Mouse (Mus musculus) limb, embryonic 10.5 days (tissue): ENCODE results near the gene Tuba1c. TPM values are rescaled to one million over a fixed set of nuclear protein-coding genes. Genes with fewer than 3 reads are reported as not detected.

Experiments used
- DNase-seq: peaks from one replicate; pipeline ENCODE4 v3.0.0-alpha.2; 2017; ENCODE audit warnings: low spot score
- H3K27ac ChIP-seq: fragments of 300-500 bp; sonication (generic); 2 replicates; pipeline ENCODE4 v1.5.1; 2016; ENCODE audit warnings: mild to moderate bottlenecking
- H3K27me3 ChIP-seq: fragments of 300-500 bp; sonication (generic); 2 replicates; pipeline ENCODE4 v1.6.1; 2016; ENCODE audit warnings: low read depth, mild to moderate bottlenecking; ENCODE audit not compliant: poor library complexity, severe bottlenecking
- H3K36me3 ChIP-seq: fragments of 300-500 bp; sonication (generic); 2 replicates; pipeline ENCODE4 v1.6.1; 2016; ENCODE audit warnings: mild to moderate bottlenecking, moderate library complexity
- H3K4me1 ChIP-seq: fragments of 300-500 bp; sonication (generic); 2 replicates; pipeline ENCODE4 v1.6.1; 2016
- H3K4me3 ChIP-seq: fragments of 300-500 bp; sonication (generic); 2 replicates; pipeline ENCODE4 v1.5.1; 2016; ENCODE audit warnings: mild to moderate bottlenecking, moderate library complexity
- H3K9me3 ChIP-seq: fragments of 300-500 bp; sonication (generic); replicated peaks from 2 replicates; pipeline ENCODE4 v1.6.1; 2016; ENCODE audit warnings: mild to moderate bottlenecking
- WGBS: fragments of 180-500 bp; shearing (Covaris S2); methylation state at CpG from one replicate; pipeline ENCODE4 v1.1.7; 2016; 5-methylcytosine and 5-hydroxymethylcytosine counted together
- polyA plus RNA-seq: library from polyadenylated mRNA; unstranded; fragments of >200 nt; fragmentation: Nextera tagmentation; extraction: Ambion mirVana; gene quantifications from 2 replicates; pipeline ENCODE4 v1.2.1, GENCODE M21; 2016

The Tuba1c gene
- polyA plus RNA-seq = 133 and 138 TPM in 2 replicates

DNA sequence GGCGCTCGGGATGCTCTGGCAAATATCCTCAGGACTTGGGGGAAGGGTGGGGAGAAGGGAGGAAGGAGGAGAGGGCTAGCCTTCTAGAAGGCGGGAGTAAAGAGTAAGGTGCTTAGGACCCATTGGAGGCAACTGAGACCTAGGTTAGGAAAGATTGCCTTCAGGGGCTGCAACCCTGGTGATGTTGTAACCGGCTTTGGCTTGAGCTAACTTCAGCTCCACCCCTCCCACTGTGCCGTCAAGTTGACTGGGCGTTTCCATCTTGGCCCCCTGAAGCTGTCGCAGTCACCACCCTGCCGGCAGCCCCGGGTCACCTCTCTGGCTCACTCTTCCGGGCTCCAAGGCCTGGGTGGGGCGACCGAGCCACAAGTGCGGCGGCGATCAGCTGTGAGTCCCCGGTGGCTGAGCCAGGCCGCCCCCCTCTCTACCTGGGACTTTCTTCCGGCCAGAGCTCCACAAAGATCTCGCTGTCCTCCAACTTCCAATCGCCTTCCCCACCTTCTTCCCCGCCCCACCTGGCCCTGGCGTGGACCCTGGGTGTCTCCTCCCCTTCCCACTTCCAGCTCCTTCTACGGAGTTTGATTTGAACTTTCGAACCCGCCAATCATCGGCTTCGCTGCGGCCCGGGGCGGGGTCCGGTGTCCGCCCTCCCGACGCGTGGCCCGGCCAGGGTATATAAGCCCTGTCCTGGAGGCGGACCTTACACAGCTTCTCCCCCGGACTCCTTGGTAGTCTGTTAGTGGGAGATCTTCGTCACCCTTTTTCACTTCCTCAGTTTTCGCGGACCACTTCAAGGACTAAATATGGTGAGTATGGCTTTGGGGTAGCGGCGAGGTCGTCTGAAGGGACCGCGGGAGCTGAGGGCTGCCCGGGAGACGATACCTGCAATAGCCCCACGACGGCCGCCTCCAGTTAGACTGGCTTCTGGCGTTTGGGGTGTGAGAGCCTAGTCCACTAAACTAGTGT, at the start of gene Tuba1c:
Gene Tuba1c (plus strand): TSS at position 273 of the 966 bp plus-strand sequence.
- Histone ChIP-seq H3K4me1 (peaks cover 41% of the 10 kb centered on the region), H3K27me3 (no peaks in the 10 kb centered on the region), H3K4me3 (peak within 1 kb of the TSS; percentile 70), H3K9me3 (no peaks in the 10 kb centered on the region), H3K27ac (peak within 1 kb of the TSS; percentile 94), H3K36me3 (peaks cover 18% of the 10 kb centered on the region)
- whole genome bisulfite sequencing = under 1% methylated on average over 52 of the region's 52 CpGs
- DNase-seq = peak; percentile 96

DNA sequence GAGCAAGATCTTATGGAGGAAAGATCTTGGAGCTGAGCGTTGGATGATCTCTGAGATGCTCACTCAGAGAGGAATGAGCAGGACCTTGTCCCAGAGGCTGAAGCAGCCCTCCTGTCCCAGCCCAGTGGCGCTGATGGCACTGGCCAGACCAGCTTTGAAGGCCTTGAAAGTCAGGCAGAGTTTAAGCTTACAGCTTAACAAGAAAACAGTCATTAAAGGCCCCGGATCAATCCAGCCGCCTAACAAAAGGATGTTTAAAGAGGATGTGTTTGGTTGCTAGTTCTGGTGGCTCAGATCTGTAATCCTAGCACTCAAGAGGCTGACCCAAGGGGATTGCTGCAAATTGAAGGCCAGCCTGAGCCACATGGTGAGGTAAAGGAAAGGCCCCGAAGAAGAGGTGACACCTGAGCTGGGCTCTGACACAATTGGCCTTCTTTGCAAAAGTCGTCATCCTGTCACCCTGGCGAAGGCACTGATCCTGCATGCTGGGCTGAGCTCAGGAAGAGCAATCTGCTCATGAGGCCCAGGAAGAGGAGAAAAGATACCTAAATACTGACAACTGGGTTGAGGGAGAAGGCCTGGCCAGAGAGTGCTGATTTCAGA, 49.6 kb upstream of the Tuba1c start:
- Histone ChIP-seq H3K27ac (no peak overlapping the region), H3K4me3 (no peak overlapping the region)
- WGBS = 43% methylated on average over 7 of the region's 7 CpGs

DNA sequence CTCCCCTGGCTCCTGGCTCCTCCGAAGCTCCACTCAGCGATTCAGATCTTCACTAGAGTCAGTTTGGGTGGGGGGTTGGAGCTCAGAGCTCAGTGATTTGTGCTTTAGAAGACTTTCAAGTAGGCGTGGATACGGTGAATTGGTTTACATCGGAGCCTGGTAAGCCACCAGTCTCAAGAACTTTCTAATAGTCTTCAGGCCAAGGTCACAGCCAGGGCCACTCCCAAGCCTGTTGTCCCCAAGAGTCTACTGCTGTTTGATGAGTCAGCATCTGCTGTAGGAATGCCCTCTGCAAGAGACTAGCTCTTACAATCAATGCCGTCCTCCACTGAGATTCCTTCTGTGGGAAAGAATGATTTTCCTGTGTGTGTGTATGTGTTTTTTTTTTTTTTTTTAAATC, 47.6 kb upstream of the Tuba1c start:
- 91% methylated on average over 6 of the region's 6 CpGs for WGBS
- Histone ChIP-seq H3K27ac (no peak overlapping the region), H3K4me3 (no peak overlapping the region)

More for the DNA sequence above, 49.6 kb upstream of the Tuba1c start:
- Histone ChIP-seq H3K4me1 (peaks cover 38% of the 10 kb centered on the region), H3K36me3 (no peaks in the 10 kb centered on the region), H3K9me3 (no peaks in the 10 kb centered on the region), H3K27me3 (no peaks in the 10 kb centered on the region)
- no peak for DNase-seq

DNA sequence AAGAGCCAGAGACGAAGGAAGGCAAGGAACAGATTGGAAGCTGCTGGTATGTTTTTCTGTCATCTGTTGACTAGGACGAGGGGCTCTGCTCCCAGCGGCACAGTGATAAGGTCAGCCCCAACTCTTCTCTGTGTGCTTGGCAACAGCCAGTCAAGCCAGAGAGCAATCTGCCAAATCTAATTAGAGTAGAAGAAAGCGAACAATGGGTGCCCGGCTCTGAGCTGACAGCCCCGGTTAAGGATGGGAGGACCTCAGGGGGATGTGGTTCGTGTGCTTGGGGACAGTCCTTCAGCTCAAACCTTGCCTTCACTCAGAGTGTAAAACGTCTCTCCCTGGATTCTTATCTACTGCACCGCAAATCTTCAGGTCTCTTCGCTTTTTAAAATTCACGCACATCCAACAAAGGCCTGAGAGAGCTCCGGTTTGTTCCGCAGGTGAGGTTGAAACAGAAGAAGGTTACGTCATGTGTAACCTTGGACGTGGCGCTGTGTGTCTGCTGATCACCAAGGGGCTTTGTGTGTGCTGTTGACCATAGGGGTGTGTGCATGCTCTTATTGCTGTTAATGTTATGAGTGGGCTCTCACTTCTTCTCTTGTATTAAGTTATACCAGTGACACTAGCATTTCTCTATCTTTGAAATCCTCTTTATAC, 46.1 kb upstream of the Tuba1c start:
- Histone ChIP-seq H3K9me3 (no peaks in the 10 kb centered on the region), H3K36me3 (no peaks in the 10 kb centered on the region), H3K4me3 (no peak overlapping the region), H3K27ac (no peak overlapping the region), H3K27me3 (no peaks in the 10 kb centered on the region), H3K4me1 (peaks cover 53% of the 10 kb centered on the region)
- WGBS = 55% methylated on average over 16 of the region's 16 CpGs
- DNase-seq = no peak

More for the DNA sequence above, 47.6 kb upstream of the Tuba1c start:
- no peaks in the 10 kb centered on the region for H3K27me3 ChIP-seq
- no peak for DNase-seq
- H3K36me3 ChIP-seq = no peaks in the 10 kb centered on the region
- H3K4me1 ChIP-seq = peaks cover 53% of the 10 kb centered on the region
- no peaks in the 10 kb centered on the region for H3K9me3 ChIP-seq

DNA sequence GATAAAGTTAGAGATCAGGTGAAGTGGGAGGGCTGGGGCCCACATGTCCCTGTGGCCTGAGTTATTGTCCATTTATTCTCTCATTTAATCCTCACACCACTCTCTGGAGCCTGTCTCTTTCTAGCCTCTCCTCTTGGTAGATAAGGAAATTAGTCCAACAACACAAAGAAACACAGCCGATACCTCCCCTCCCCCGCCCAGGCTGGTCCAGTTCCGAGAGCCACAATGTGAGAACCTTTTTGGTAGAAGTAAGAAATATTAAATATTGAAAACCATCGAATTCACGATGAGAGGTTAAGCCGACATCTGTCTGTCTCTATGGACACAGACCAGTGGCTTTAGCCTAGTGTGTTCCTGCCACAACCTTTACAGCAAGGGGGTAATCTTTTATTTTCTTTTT, 45.0 kb upstream of the Tuba1c start:
- Histone ChIP-seq H3K9me3 (no peaks in the 10 kb centered on the region), H3K36me3 (no peaks in the 10 kb centered on the region), H3K4me3 (peak overlapping the region; percentile 56), H3K4me1 (peaks cover 52% of the 10 kb centered on the region), H3K27ac (peak overlapping the region; percentile 90), H3K27me3 (no peaks in the 10 kb centered on the region)
- DNase-seq = no peak
- WGBS = 69% methylated on average over 6 of the region's 6 CpGs

DNA sequence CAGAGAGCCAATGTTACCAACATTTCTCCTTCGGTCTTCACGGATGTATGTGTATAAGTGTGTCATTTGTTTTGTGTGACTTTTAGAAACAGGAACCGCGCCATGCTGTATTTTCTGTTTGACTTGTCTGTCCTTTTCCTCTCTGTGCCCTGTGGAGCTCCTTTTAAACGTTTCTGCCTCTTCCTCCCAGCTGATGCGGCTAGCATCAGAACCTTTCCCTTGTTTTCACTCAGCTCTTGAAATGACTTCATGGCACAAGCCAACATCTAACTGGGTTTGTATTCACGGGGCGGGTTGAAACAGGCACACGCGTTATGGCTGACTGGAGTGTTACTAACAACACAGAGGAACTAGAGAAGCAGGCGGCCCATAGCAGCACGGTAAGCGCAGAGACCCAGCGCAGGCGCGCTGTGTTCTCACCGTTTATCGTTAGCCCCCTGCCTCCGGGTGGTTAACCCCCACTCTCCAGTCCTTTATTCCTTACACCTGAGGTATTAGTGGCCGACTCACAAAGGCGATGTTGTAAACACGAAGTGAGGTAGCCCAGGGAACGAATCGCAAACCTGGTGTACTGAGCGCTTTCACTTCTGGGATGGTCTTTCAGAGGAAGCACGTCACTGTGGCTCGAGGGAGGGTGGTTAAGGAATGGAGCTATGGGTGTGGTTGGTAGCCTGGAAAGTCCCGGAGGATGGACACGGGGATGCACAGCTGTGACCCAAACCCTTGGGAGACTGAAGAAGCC, 44.3 kb upstream of the Tuba1c start:
- peak overlapping the region; percentile 90 for H3K27ac ChIP-seq
- DNase-seq = peak; percentile 74
- peak overlapping the region; percentile 56 for H3K4me3 ChIP-seq
- 7% methylated on average over 29 of the region's 29 CpGs for WGBS
- no peaks in the 10 kb centered on the region for H3K36me3 ChIP-seq
- H3K9me3 ChIP-seq = no peaks in the 10 kb centered on the region
- H3K27me3 ChIP-seq = no peaks in the 10 kb centered on the region
- H3K4me1 ChIP-seq = peaks cover 59% of the 10 kb centered on the region

DNA sequence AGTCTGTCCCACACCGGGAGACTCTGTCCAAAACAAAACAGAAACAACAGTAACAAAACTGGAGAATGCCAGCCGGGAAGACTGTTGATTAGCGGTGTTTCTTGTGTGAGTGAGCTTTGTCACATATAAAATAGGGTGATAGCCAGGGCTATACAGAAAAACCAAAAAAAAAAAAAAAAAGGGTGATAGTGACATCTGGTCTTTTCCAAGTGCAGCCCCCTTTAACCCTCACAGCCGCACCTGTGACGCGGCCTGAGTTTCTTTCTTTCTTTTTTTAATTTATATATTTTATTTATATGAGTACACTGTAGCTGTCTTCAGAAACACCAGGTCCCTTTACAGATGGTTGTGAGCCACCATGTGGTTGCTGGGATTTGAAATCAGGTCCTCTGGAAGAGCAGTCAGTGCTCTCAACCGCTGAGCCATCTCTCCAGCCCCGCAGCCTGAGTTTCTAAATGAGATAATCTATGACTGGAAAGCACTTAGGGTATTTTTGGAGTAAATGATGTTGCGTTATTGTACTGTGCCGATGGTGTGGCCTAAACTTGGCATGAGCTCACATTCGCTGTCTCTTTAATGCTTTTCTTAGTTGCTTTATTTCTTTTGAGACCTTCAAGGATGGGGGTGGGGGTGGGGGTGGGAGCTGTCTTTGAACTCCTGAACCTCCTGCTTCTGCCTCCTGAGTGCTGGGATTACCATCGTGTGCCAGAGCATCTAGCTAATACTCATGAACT, 43.5 kb upstream of the Tuba1c start:
- Histone ChIP-seq H3K36me3 (no peaks in the 10 kb centered on the region), H3K4me1 (peaks cover 67% of the 10 kb centered on the region), H3K4me3 (peak overlapping the region; percentile 56), H3K9me3 (no peaks in the 10 kb centered on the region), H3K27ac (peak overlapping the region; percentile 90), H3K27me3 (peaks cover 5% of the 10 kb centered on the region)
- WGBS = 40% methylated on average over 12 of the region's 12 CpGs
- no peak for DNase-seq

DNA sequence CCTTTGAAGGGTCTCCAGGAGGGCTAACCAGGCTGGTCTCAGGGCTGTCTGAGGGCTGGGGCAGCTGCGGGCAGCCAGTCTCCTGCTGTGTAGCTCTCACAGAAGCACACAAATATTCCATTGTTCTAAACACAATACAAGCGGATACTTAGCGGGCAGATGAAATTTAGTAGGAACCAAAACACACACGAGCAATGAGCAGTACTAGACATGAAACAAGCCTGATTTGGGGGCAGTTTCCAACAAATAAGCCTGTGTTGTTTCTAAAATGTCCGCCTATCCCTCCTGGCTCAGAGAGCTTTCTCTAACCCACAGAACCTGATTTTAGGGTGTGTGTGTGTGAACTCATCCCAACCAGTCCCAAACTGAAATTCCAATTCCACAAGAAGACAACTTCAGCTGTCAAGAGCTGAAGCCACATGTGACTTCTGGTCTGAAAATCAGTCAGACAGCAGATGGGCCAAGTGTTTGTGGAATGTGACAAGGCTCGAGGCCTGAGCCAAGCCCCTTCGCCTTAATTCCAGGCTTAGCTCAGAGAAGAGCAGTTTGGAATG, 42.5 kb upstream of the Tuba1c start:
- WGBS = 42% methylated on average over 7 of the region's 7 CpGs
- no peak for DNase-seq
- H3K27me3 ChIP-seq = peaks cover 15% of the 10 kb centered on the region
- no peak overlapping the region for H3K4me3 ChIP-seq
- peaks cover 77% of the 10 kb centered on the region for H3K4me1 ChIP-seq
- no peaks in the 10 kb centered on the region for H3K9me3 ChIP-seq
- peak overlapping the region; percentile 46; the same call in 1 of the 2 replicates for H3K27ac ChIP-seq
- H3K36me3 ChIP-seq = no peaks in the 10 kb centered on the region

DNA sequence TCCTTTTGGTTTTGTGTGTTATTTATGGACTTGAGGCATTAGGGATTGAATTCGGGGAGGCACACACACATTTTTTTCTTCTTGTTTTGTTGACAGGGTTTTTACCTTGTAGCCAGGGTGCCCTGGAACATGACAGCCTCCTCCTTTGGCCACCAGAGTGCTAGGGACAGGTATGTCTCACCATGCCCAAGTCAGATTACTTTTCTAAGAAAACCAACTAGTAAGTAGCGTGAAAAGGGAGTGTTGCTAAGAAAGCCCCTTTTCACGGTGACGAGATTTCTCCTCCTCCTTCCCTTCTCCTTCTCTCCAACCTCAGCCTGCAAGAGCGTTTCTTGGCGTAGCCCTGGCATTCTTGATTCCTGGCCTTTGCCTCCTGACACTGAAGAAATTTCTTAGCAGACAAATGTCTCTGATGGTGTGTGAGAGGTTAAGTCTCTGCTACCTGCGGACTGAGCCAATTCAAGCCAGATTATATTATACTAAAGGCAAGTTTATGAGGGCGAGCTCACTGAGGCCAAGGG, 42.0 kb upstream of the Tuba1c start:
- WGBS = 53% methylated on average over 8 of the region's 8 CpGs
- DNase-seq = no peak
- Histone ChIP-seq H3K4me1 (peaks cover 83% of the 10 kb centered on the region), H3K27me3 (peaks cover 19% of the 10 kb centered on the region), H3K4me3 (no peak overlapping the region), H3K36me3 (no peaks in the 10 kb centered on the region), H3K27ac (peak overlapping the region; percentile 46; the same call in 1 of the 2 replicates), H3K9me3 (no peaks in the 10 kb centered on the region)

DNA sequence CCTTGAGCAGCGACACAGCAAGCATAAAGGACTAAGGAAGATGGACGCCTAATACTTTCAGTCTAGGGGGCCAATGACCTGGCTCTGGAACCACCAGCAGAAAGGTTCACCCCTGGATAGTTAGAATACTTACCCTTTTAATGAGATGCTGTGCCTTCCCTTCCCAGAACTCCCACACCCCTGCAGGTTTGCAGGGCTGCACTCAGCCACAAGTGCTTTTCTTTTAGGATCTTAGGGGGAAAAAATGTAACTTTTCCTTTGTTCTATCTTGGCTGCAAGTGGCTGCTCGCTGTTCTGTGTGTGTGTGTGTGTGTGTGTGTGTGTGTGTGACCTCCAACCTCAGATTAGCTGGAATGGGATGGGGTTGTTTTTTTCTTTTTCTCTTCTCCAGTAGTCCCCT, 40.9 kb upstream of the Tuba1c start:
- no peak for DNase-seq

DNA sequence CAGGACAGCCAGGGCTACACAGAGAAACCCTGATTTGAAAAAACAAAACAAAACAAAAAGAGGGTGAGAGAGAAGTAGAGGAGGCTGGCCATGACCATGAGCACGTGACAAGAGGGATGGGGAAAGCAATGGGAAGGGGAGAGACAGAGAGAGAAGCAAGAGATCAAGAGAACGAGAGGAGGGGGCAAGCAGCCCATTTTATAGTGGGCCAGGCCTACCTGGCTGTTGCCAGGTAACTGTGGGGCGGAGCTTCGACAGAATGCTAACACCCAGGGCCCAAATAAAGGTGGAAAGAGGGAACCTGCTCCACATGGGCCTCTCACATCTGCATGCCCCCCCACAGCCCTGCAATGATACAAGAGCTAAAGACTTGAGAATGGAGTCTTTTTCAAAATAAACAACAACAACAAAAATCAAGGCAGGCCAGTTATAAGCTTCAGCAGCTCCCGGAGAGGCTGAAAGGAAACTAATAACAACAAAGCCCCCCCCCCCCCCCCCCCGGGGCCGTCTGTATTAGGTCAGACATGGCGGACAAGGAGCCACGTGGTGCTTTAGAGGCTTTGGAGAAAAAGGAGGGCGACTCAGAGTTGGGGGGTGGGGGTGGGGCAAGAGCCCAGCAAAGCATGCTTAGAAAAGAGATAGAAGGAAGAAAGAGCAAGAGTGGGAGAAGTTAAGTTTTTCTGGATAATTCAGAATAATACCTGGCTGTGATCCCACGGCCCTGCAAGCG, 39.8 kb upstream of the Tuba1c start:
- Histone ChIP-seq H3K9me3 (no peaks in the 10 kb centered on the region), H3K27ac (peak overlapping the region; percentile 74), H3K4me1 (peaks cover 79% of the 10 kb centered on the region), H3K36me3 (no peaks in the 10 kb centered on the region), H3K27me3 (peaks cover 19% of the 10 kb centered on the region), H3K4me3 (no peak overlapping the region)
- DNase-seq = no peak
- WGBS = 34% methylated on average over 12 of the region's 12 CpGs

More for the DNA sequence above, 40.9 kb upstream of the Tuba1c start:
- H3K9me3 ChIP-seq = no peaks in the 10 kb centered on the region
- no peak overlapping the region; the same call in 1 of the 2 replicates for H3K27ac ChIP-seq
- peaks cover 19% of the 10 kb centered on the region for H3K27me3 ChIP-seq
- H3K4me3 ChIP-seq = no peak overlapping the region
- H3K36me3 ChIP-seq = no peaks in the 10 kb centered on the region
- WGBS = 80% methylated on average over 3 of the region's 3 CpGs
- peaks cover 85% of the 10 kb centered on the region for H3K4me1 ChIP-seq
